Mouse (Mus musculus) WW6 (cell line): ENCODE results near the gene Tmem267.
"Not testable (repeated sequence)": the region's sequence is repeated elsewhere in the genome, so short reads cannot be mapped to it uniquely, and the experiment has no call there.

ENCODE experiments used
- DNase-seq: peaks from one replicate; pipeline ENCODE4 v3.0.0-alpha.2; 2013; ENCODE audit warnings: low read depth, low spot score

Tmem267 gene

GRCm38 (mm10) chr13:119618841-119619240, 131.0 kb downstream of the Tmem267 start:
- no peak for DNase-seq

- DNase-seq, result no peak
Measured at GRCm38 (mm10) chr13:119619735-119620134, 131.9 kb downstream of the Tmem267 start.

- DNase-seq, result no peak
Measured at GRCm38 (mm10) chr13:119623634-119624033, 135.8 kb downstream of the Tmem267 start, which contains the start of gene Ccl28. Ccl28 (plus strand) TSS chr13:119623819.

GRCm38 (mm10) chr13:119625952-119626351, 138.1 kb downstream of the Tmem267 start:
- DNase-seq, result not testable (repeated sequence)

DNA sequence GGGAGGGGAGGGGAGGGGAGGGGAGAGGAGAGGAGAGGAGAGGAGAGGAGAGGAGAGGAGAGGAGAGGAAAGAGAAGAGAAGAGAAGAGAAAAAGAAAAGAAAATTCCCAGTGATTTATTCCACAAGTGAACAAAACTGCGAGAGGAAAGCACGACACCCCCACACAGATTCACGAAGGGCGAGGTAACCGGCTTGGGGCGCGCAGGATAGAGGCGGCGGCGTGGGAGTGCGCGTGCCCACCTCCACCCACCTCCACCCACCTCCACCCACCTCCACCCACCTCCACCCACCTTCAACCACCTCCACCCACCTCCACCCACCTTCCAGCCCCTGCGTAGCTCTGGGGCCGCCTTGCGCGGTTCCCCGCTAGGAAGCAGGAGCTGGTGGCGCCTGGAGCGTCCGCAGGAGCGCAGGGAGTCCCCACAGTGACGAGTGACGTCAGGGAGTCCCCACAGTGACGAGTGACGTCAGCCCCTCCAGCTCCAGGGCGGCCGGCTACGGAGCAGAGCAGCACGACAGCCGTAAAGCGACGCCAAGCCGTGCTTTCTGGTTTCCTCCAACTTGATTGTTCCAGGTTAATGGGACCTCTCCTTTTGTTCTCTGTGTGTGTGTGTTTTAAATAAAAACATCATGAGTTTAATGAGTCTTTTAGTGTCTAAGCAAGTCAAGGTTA, 143.8 kb downstream of the Tmem267 start:
- DNase-seq, result peak; percentile 88

DNA sequence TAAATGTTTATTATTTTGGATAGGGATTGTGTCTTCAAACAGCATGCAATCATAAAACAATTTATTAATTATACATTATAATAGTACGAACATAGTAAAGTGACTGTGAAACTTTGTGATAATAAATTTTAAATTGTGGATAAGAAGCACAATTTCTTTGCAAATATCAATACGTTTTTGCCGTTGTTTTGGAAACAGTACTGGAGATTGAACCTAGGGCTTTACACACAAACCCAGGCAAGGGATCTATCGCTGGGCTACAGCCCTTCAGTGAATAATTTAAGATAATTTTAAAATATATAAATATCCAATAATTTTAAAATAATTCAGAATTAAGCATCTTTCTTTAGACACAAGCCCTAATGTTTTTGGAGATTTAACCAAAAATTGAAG, 144.3 kb downstream of the Tmem267 start:
- no peak for DNase-seq

DNA sequence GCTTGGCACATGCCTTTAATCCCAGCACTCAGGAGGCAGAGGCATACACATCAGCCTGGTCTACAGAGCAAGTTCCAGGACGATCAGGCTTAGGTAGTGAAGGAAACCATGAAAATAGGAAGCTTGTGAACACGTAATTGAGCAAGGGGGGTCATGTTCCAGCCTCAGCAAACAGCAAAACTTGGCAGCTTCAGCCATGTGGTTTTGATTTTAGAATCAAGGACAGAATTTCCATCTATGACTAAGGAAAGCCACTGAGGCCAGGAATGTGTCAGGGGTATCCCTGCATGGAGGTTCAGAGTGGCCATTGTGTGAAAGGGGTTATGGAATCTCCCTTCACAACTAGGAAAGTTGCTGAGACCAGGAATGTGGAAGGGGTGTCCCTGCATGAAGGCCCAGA, 147.7 kb downstream of the Tmem267 start:
- no peak for DNase-seq

GRCm38 (mm10) chr13:119637837-119638236, 150.0 kb downstream of the Tmem267 start:
- DNase-seq, result no peak

DNA sequence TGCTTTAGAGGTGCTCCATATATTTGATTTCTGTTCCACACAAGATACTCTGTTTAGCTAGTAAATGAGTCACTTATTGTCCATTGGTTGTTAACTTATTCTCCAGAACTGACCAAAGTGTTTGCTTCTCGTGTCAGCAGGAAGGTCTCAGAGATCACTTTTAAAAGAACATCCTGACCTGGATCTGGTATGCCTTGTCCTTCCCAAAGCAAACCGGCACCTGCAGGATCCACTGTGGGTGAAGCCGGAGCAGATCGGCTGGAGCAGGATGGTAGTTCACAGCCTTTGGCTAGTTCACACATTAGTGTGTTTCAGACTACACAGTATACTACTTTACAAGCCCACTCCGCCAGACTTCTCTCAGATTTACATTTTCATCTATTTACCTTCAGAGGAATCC, 150.6 kb downstream of the Tmem267 start:
- DNase-seq, result no peak

DNA sequence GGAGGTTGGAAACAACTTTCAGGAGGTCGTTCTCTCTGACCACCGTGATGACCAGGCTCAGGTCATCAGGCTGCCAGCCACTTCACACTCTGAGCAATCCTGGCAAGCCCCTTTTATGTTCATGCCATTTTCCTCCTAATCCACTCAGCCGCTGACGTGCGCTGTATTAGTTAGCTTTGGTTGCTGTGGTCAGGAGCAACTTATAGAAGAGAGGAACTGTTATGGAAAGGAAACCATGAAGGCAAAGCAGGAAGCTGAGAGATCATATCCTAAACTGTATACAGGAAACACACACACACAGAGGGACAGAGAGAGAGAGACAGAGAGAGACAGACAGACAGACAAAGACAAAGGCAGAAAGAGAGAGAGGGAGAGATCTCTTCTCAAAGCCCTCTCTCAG, 151.5 kb downstream of the Tmem267 start:
- DNase-seq, result no peak

GRCm38 (mm10) chr13:119640504-119640903, 152.7 kb downstream of the Tmem267 start:
- DNase-seq, result no peak

GRCm38 (mm10) chr13:119641145-119641544, 153.3 kb downstream of the Tmem267 start:
- no peak for DNase-seq

DNA sequence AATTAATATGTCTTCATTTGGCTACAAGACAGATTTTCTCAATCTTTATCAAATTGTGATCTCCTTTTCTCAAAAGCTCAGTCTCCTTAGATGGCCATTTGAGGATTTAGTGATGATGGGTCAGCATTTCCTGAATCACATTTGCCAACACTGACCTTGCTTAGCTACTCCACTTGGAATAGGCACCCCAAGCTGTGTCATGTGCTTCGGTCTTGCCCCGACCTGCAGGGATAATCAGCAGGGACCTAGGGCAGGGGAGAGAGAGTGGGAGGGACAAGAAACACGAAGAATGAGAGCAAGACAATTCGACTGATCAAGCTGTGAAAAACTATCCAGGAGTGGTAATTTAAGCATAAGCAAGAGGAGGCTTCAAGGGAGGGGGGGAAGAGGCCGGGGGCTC, 156.9 kb downstream of the Tmem267 start:
- no peak for DNase-seq

- no peak for DNase-seq
Measured at GRCm38 (mm10) chr13:119646511-119646910, 158.7 kb downstream of the Tmem267 start.

DNA sequence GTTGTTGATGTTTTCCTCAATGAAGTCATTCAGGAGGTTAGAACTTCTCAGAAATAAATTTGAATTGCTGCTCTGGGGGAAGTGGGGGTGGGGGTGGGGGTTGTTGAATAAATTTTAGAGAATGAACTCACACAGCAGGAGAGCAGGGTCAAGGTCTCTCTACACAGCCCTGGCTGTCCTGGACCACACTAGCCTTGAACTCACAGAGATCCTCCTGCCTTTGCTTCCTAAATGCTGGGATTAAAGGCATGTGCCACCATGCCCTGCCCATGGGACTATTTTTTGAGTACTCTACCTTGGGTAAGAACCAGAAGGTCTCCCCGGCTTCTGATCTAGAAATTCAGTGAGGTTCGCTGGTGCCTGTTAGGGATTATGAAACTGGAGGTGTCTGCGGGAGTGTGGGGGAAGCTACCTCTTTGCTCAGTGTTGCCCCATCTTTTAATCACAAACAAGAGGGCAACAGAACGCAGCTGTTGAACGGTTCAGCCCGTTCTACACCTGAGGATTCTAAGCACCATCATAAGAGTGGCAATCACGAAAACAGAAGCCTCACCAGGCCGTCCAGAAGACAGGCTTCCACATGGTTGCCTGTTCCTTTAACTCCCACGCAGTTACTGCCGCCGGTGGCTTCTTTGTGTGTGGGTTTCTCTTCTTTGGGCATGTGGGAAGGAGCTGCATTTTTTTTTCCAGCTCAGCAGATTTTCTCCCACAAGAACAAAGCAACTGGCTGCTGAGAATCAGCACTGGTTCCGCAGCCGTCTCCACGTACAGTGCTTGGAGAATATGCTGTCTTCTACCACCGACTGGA, 161.3 kb downstream of the Tmem267 start:
- DNase-seq, result no peak

- DNase-seq, result no peak
Measured at GRCm38 (mm10) chr13:119649699-119650046, 161.8 kb downstream of the Tmem267 start.

- no peak for DNase-seq
Measured at GRCm38 (mm10) chr13:119654734-119655133, 166.9 kb downstream of the Tmem267 start.

GRCm38 (mm10) chr13:119656246-119656645, 168.4 kb downstream of the Tmem267 start:
- DNase-seq, result no peak

DNA sequence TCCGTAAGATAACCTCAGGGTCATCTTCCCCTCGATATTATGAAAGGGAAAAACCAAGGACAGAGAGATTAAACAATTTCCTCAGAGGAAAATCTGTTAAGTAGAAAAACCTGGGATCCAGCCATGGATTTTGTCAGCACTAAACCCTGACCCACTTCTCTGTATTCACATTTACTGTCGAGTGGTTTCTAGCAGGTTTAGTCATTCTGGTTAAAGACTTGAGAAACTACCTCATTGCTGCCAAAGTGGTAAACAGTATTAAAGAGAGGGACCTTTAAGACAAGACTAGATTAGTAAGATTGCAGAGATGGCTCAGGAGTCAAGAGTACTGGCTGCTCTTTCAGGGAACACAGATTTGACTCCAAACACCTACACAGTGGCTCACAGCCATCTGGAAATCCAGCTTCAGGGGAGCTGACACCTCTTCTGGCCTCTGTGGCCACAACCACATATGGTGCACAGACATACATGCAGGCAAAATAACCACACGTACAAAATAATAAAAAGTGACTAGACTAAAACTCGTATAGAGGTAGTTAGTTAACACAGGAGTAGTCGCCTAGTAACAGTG, 169.1 kb downstream of the Tmem267 start:
- DNase-seq, result no peak
